Mouse (Mus musculus) intestine, embryonic 15.5 days (tissue): Measurements from ENCODE around the gene Gabarapl1. TPM values are rescaled to one million over a fixed set of nuclear protein-coding genes. Genes with fewer than 3 reads are reported as not detected.

Experiments
- ATAC-seq: fragments of 200-750 bp; cut with Nextera tagmentation; 2 replicates; pipeline ENCODE4 v1.8.0; 2017; ENCODE audit warnings: moderate TSS enrichment, moderate library complexity
- H3K27ac ChIP-seq: fragments of 300-500 bp; sonication (generic); 2 replicates; pipeline ENCODE4 v1.5.1; 2015; ENCODE audit warnings: mild to moderate bottlenecking, inconsistent platforms
- H3K27me3 ChIP-seq: fragments of 300-500 bp; sonication (generic); replicated peaks from 2 replicates; pipeline ENCODE4 v1.6.1; 2015; ENCODE audit warnings: inconsistent platforms
- H3K36me3 ChIP-seq: fragments of 300-500 bp; sonication (generic); 2 replicates; pipeline ENCODE4 v1.6.1; 2015; ENCODE audit warnings: inconsistent platforms
- H3K4me1 ChIP-seq: fragments of 300-500 bp; sonication (generic); replicated peaks from 2 replicates; pipeline ENCODE4 v1.6.1; 2015; ENCODE audit warnings: inconsistent platforms
- H3K4me2 ChIP-seq: fragments of 300-500 bp; sonication (generic); replicated peaks from 2 replicates; pipeline ENCODE4 v1.6.1; 2015; ENCODE audit warnings: mild to moderate bottlenecking, inconsistent platforms
- H3K4me3 ChIP-seq: fragments of 300-500 bp; sonication (generic); replicated peaks from 2 replicates; pipeline ENCODE4 v1.5.1; 2015; ENCODE audit warnings: inconsistent platforms
- H3K9ac ChIP-seq: fragments of 300-500 bp; sonication (generic); 2 replicates; pipeline ENCODE4 v1.6.1; 2015; ENCODE audit warnings: inconsistent platforms
- H3K9me3 ChIP-seq: fragments of 300-500 bp; sonication (generic); 2 replicates; pipeline ENCODE4 v1.6.1; 2016; ENCODE audit warnings: inconsistent platforms
- WGBS: fragments of 180-500 bp; shearing (Covaris S2); methylation state at CpG from one replicate; pipeline ENCODE4 v1.1.7; 2015; 5-methylcytosine and 5-hydroxymethylcytosine counted together
- polyA plus RNA-seq: library from polyadenylated mRNA; unstranded; fragments of >200 nt; fragmentation: Nextera tagmentation; extraction: Ambion mirVana; gene quantifications from 2 replicates; pipeline ENCODE4 v1.2.1, GENCODE M21; 2015

Gene Gabarapl1
- polyA plus RNA-seq, 1 experiment from 2014 or later = 43.7 TPM

- no peak overlapping the region for H3K4me2 ChIP-seq
- no peak for ATAC-seq
- H3K4me1 ChIP-seq = peaks cover 5% of the 10 kb centered on the region
- no peaks in the 10 kb centered on the region for H3K9me3 ChIP-seq
- 64% methylated on average over 3 of the region's 3 CpGs for WGBS
- H3K4me3 ChIP-seq = no peak overlapping the region
- no peak overlapping the region for H3K27ac ChIP-seq
- no peaks in the 10 kb centered on the region for H3K36me3 ChIP-seq
- H3K9ac ChIP-seq = no peak overlapping the region
- no peaks in the 10 kb centered on the region for H3K27me3 ChIP-seq
These were observed 17.9 kb upstream of the Gabarapl1 start for GRCm38 (mm10) chr6:129515068-129515467.

DNA sequence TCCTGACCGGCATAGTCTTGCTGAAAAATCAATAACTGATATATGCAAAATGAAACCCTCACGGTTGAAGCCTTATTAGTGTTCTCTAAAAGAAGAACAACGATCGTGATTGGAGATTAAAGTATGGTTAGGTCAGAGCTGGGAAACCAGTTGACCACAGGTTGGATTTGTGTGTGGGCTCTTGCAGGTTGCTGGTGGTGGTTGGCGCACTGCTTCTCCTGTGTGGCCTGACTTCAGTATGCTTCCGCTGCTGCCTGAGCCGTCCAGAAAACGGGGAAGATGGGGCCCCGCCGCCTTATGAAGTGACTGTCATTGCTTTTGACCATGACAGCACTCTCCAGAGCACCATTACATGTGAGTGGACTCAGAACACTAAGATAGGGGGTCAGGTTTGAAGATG, 16.6 kb upstream of the Gabarapl1 start:
- H3K36me3 ChIP-seq = no peaks in the 10 kb centered on the region
- no peaks in the 10 kb centered on the region for H3K9me3 ChIP-seq
- ATAC-seq = no peak
- no peak overlapping the region for H3K4me3 ChIP-seq
- peaks cover 5% of the 10 kb centered on the region for H3K4me1 ChIP-seq
- H3K9ac ChIP-seq = no peak overlapping the region
- H3K4me2 ChIP-seq = no peak overlapping the region
- H3K27me3 ChIP-seq = no peaks in the 10 kb centered on the region
- H3K27ac ChIP-seq = no peak overlapping the region
- WGBS = 90% methylated on average over 10 of the region's 10 CpGs

DNA sequence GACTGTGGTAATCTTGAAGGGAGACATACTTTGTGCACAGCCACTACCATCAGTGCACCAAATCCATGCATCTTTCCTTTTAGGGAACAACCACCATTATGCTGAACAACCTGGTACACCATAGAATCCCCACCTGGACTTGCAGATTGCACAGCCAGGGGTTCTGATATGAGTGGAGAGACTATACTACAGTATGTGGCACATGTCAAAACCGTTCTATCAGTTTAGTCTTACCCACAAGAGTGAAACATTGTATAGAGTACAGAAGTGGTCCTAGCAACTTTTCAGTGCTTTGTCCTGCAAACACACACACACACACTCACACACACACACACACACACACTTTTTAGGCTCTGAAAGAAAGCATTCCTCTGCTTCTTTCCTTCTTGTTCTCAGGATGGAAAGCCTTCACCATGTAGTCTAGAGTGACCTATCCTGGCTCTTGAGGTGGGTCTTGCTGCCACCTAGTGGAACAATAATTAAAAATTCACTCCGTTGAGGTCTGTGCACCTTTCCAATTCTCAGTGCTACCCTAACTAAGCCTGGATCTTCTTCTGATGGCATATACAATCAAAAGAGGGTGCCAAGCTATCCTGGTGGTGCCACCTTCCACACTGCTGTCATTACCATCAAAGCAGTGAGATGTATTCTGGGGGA, 15.1 kb upstream of the Gabarapl1 start:
- WGBS = 50% methylated on average over 2 of the region's 2 CpGs
- peaks cover 3% of the 10 kb centered on the region; the same call in 1 of the 2 replicates for H3K4me1 ChIP-seq
- ATAC-seq = peak; percentile 81
- H3K36me3 ChIP-seq = no peaks in the 10 kb centered on the region
- no peak overlapping the region for H3K4me3 ChIP-seq
- no peak overlapping the region for H3K27ac ChIP-seq
- no peaks in the 10 kb centered on the region for H3K9me3 ChIP-seq
- H3K4me2 ChIP-seq = no peak overlapping the region
- no peaks in the 10 kb centered on the region for H3K27me3 ChIP-seq
- no peak overlapping the region for H3K9ac ChIP-seq

DNA sequence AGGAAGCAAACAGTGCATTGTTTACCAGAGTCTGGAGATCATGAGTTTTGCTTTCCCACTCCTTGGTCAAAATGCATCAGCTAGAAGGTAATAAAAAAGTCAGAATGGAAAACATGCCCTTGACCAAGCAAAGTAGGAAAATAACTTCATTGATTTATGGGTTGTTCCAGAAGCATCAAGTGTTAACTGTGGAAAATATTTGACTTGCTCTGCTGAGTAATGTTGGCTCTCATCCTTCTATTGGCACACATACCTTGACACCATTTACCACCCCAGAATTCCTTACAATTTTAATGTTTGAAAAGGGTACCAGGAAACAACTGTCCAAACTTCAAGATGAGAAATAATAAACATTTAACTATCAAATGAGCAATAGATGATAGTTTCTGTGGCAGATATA, 6.9 kb upstream of the Gabarapl1 start:
- Histone ChIP-seq H3K9me3 (no peaks in the 10 kb centered on the region), H3K4me3 (no peak overlapping the region), H3K4me1 (no peaks in the 10 kb centered on the region), H3K27me3 (no peaks in the 10 kb centered on the region), H3K4me2 (no peak overlapping the region), H3K9ac (no peak overlapping the region), H3K27ac (no peak overlapping the region), H3K36me3 (no peaks in the 10 kb centered on the region)
- no peak for ATAC-seq

DNA sequence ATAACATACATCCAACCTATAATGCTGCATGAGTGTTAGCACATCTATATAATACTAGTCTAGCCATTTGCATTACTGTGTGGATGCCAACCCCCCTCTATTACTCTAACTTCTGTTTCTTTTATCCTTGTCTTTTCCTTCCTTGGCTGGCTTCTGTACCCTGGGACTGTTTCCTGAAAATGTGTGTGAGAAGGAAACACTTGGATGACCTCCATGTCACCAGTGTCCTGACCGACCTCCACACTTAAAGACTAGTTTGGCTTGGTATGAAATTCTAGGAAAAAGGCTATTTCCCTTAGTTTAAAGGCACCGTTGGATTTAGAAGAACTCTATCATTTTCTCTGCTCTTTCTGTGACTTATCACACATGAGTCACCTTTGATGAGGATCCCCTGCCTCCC, 5.5 kb upstream of the Gabarapl1 start:
- Histone ChIP-seq H3K27me3 (no peaks in the 10 kb centered on the region), H3K9me3 (no peaks in the 10 kb centered on the region), H3K4me3 (no peak overlapping the region), H3K4me1 (0 out of 2 replicates have a peak, but pooled peaks cover 3% of the 10 kb centered on the region), H3K4me2 (no peak overlapping the region), H3K9ac (no peak overlapping the region), H3K27ac (no peak overlapping the region), H3K36me3 (no peaks in the 10 kb centered on the region)
- WGBS = 81% methylated on average over 2 of the region's 2 CpGs
- no peak for ATAC-seq

- H3K4me1 ChIP-seq = 0 out of 2 replicates have a peak, but pooled peaks cover 10% of the 10 kb centered on the region
- ATAC-seq = no peak
- H3K9me3 ChIP-seq = no peaks in the 10 kb centered on the region
- no peaks in the 10 kb centered on the region for H3K27me3 ChIP-seq
- H3K4me3 ChIP-seq = no peak overlapping the region
- no peaks in the 10 kb centered on the region for H3K36me3 ChIP-seq
- H3K9ac ChIP-seq = no peak overlapping the region
- H3K27ac ChIP-seq = no peak overlapping the region
- no peak overlapping the region for H3K4me2 ChIP-seq
- 74% methylated on average over 1 of the region's 1 CpGs for WGBS
These were observed 3.4 kb upstream of the Gabarapl1 start for GRCm38 (mm10) chr6:129529605-129530004.

DNA sequence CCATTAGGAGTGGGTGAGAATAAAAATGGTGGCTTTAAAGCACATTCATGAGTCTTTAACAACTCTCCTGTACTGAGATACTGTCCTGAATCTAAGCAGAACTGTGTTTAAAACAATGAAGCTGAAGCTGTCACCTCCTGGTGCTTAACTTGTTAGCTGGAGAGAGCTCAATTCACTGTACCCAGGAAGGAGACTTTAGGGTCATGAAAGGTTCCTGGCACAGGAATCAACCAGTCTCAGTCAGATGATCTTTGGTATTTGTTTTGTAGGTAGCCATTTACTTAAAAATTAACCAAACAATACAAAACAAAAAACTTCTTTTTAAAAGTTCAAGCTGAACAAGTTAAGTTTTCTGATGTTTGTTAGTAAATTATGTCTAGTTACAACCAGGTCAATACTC, 2.7 kb upstream of the Gabarapl1 start:
- no peak overlapping the region for H3K27ac ChIP-seq
- no peak overlapping the region for H3K9ac ChIP-seq
- ATAC-seq = no peak
- no peak overlapping the region for H3K4me3 ChIP-seq
- H3K9me3 ChIP-seq = no peaks in the 10 kb centered on the region
- H3K4me2 ChIP-seq = no peak overlapping the region
- H3K27me3 ChIP-seq = no peaks in the 10 kb centered on the region
- no peaks in the 10 kb centered on the region for H3K36me3 ChIP-seq
- H3K4me1 ChIP-seq = 0 out of 2 replicates have a peak, but pooled peaks cover 14% of the 10 kb centered on the region

- Histone ChIP-seq H3K27ac (peak overlapping the region; percentile 48; the same call in 1 of the 2 replicates), H3K4me2 (peak overlapping the region; percentile 89), H3K36me3 (no peaks in the 10 kb centered on the region), H3K9me3 (no peaks in the 10 kb centered on the region), H3K9ac (peak overlapping the region; percentile 71; the same call in 1 of the 2 replicates), H3K4me1 (0 out of 2 replicates have a peak, but pooled peaks cover 14% of the 10 kb centered on the region), H3K27me3 (no peaks in the 10 kb centered on the region), H3K4me3 (peak overlapping the region; percentile 82)
- WGBS = 28% methylated on average over 7 of the region's 7 CpGs
- ATAC-seq = peak; percentile 72
These were observed 411 bp upstream of the Gabarapl1 start for GRCm38 (mm10) chr6:129532556-129532941.

- peaks cover 2% of the 10 kb centered on the region; the same call in 1 of the 2 replicates for H3K36me3 ChIP-seq
- no peaks in the 10 kb centered on the region for H3K9me3 ChIP-seq
- peak overlapping the region; percentile 82 for H3K4me3 ChIP-seq
- no peaks in the 10 kb centered on the region for H3K27me3 ChIP-seq
- ATAC-seq = peak; percentile 9; the same call in 1 of the 2 replicates
- 0 out of 2 replicates have a peak, but pooled peaks cover 14% of the 10 kb centered on the region for H3K4me1 ChIP-seq
- no peak overlapping the region for H3K27ac ChIP-seq
- 16% methylated on average over 9 of the region's 9 CpGs for WGBS
- H3K9ac ChIP-seq = peak overlapping the region; percentile 71
- peak overlapping the region; percentile 89 for H3K4me2 ChIP-seq
These were observed 1.1 kb downstream of the Gabarapl1 start for GRCm38 (mm10) chr6:129534057-129534456.

DNA sequence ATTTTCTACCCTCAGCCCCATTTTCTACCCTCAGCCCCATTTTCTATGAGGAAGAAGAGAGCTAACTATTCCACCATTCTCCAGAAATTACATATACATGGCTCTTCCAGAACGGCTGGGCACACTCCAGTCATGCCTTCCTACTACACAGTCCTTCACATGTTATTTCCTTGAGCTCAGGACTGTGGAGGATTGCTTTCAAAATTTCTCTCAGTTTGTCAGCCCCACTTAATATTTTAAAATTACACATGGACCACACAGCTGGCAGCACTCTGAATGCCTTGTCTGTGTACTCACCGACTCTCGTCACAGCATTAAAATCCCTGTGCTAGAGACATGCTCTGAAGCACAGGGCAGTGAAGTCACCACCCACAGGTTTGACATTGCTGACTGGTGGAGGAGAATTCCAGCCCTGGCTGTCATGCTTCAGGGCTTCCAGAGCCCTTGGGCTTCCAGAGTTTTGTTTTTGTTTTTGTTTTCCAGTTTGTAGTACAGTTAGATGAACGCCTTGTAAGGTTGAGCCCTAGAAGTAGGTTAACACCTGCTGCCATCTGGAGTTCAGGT, 1.7 kb downstream of the Gabarapl1 start:
- no peak for ATAC-seq
- no peak overlapping the region for H3K27ac ChIP-seq
- peak overlapping the region; percentile 82 for H3K4me3 ChIP-seq
- no peaks in the 10 kb centered on the region for H3K9me3 ChIP-seq
- peak overlapping the region; percentile 89 for H3K4me2 ChIP-seq
- peaks cover 5% of the 10 kb centered on the region; the same call in 1 of the 2 replicates for H3K36me3 ChIP-seq
- WGBS = 54% methylated on average over 4 of the region's 4 CpGs
- H3K4me1 ChIP-seq = 0 out of 2 replicates have a peak, but pooled peaks cover 14% of the 10 kb centered on the region
- no peak overlapping the region for H3K9ac ChIP-seq
- no peaks in the 10 kb centered on the region for H3K27me3 ChIP-seq

DNA sequence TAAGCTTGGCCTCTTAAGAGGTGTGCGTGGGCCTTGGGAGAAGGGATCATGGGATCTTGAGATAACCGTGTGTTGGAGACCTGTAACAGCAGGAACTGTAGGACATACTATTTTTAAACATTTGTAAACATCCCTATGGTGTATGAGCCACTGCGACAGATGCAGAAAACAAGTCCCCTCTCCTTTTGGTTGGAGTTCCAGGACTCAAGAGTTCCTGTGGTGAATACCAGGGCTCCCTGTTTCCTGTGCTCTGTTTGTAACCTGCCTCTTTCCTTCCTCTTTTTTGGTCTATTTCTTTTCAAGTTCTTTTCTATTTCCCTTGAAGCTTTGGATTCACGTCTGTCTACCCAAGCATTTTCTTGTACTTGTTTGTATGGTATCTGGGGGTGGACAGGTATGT, 2.8 kb downstream of the Gabarapl1 start:
- Histone ChIP-seq H3K27me3 (no peaks in the 10 kb centered on the region), H3K4me3 (no peak overlapping the region), H3K4me2 (0 out of 2 replicates have a peak overlapping the region, but pooled peaks have one; percentile 12), H3K9ac (no peak overlapping the region), H3K9me3 (no peaks in the 10 kb centered on the region), H3K4me1 (0 out of 2 replicates have a peak, but pooled peaks cover 14% of the 10 kb centered on the region), H3K36me3 (peaks cover 5% of the 10 kb centered on the region; the same call in 1 of the 2 replicates), H3K27ac (no peak overlapping the region)
- ATAC-seq = no peak
- WGBS = 60% methylated on average over 4 of the region's 4 CpGs

- 0 out of 2 replicates have a peak, but pooled peaks cover 8% of the 10 kb centered on the region for H3K4me1 ChIP-seq
- WGBS = 83% methylated on average over 6 of the region's 6 CpGs
- H3K4me3 ChIP-seq = no peak overlapping the region
- H3K9ac ChIP-seq = no peak overlapping the region
- peaks cover 10% of the 10 kb centered on the region for H3K36me3 ChIP-seq
- no peak overlapping the region for H3K27ac ChIP-seq
- ATAC-seq = no peak
- H3K9me3 ChIP-seq = no peaks in the 10 kb centered on the region
- no peaks in the 10 kb centered on the region for H3K27me3 ChIP-seq
- H3K4me2 ChIP-seq = no peak overlapping the region
These were observed 5.6 kb downstream of the Gabarapl1 start for GRCm38 (mm10) chr6:129538555-129538954.

GRCm38 (mm10) chr6:129541931-129542330, 9.0 kb downstream of the Gabarapl1 start:
- no peak for ATAC-seq
- no peak overlapping the region for H3K27ac ChIP-seq
- no peak overlapping the region for H3K4me3 ChIP-seq
- H3K4me1 ChIP-seq = 0 out of 2 replicates have a peak, but pooled peaks cover 3% of the 10 kb centered on the region
- no peaks in the 10 kb centered on the region for H3K27me3 ChIP-seq
- no peaks in the 10 kb centered on the region for H3K9me3 ChIP-seq
- WGBS = 84% methylated on average over 9 of the region's 9 CpGs
- no peak overlapping the region for H3K9ac ChIP-seq
- no peak overlapping the region for H3K4me2 ChIP-seq
- H3K36me3 ChIP-seq = peaks cover 10% of the 10 kb centered on the region
